Mouse (Mus musculus) neural tube, embryonic 12.5 days (tissue): ENCODE results near the gene Gm44596. TPM values are rescaled to one million over a fixed set of nuclear protein-coding genes. Genes with fewer than 3 reads are reported as not detected.

Experiments used
- ATAC-seq: fragments of 200-750 bp; cut with Nextera tagmentation; 2 replicates; pipeline ENCODE4 v1.8.0; 2017; ENCODE audit warnings: low read depth, mild to moderate bottlenecking, moderate TSS enrichment, moderate library complexity; ENCODE audit not compliant: low FRiP score
- H3K27ac ChIP-seq: fragments of 300-500 bp; sonication (generic); 2 replicates; pipeline ENCODE4 v1.5.1; 2016
- H3K27me3 ChIP-seq: fragments of 300-500 bp; sonication (generic); replicated peaks from 2 replicates; pipeline ENCODE4 v1.6.1; 2016; ENCODE audit warnings: mild to moderate bottlenecking
- H3K36me3 ChIP-seq: fragments of 300-500 bp; sonication (generic); 2 replicates; pipeline ENCODE4 v1.6.1; 2016; ENCODE audit warnings: mild to moderate bottlenecking
- H3K4me1 ChIP-seq: fragments of 300-500 bp; sonication (generic); 2 replicates; pipeline ENCODE4 v1.6.1; 2016
- H3K4me2 ChIP-seq: fragments of 300-500 bp; sonication (generic); replicated peaks from 2 replicates; pipeline ENCODE4 v1.6.1; 2016; ENCODE audit warnings: mild to moderate bottlenecking
- H3K4me3 ChIP-seq: fragments of 300-500 bp; sonication (generic); 2 replicates; pipeline ENCODE4 v1.5.1; 2016
- H3K9ac ChIP-seq: fragments of 300-500 bp; sonication (generic); 2 replicates; pipeline ENCODE4 v1.6.1; 2016; ENCODE audit warnings: mild to moderate bottlenecking
- H3K9me3 ChIP-seq: fragments of 300-500 bp; sonication (generic); 2 replicates; pipeline ENCODE4 v1.6.1; 2016; ENCODE audit warnings: mild to moderate bottlenecking
- WGBS: fragments of 180-500 bp; shearing (Covaris S2); methylation state at CpG from one replicate; pipeline ENCODE4 v1.1.7; 2016; 5-methylcytosine and 5-hydroxymethylcytosine counted together
- polyA plus RNA-seq: library from polyadenylated mRNA; unstranded; fragments of >200 nt; fragmentation: Nextera tagmentation; extraction: Ambion mirVana; gene quantifications from 2 replicates; pipeline ENCODE4 v1.2.1, GENCODE M21; 2016

Gene Gm44596
- polyA plus RNA-seq, 1 experiment from 2014 or later, result not detected

GRCm38 (mm10) chr6:128436356-128437005 lies 61.2 kb downstream of the Gm44596 start:
- no peak for ATAC-seq
- 91% methylated on average over 8 of the region's 8 CpGs for WGBS

DNA sequence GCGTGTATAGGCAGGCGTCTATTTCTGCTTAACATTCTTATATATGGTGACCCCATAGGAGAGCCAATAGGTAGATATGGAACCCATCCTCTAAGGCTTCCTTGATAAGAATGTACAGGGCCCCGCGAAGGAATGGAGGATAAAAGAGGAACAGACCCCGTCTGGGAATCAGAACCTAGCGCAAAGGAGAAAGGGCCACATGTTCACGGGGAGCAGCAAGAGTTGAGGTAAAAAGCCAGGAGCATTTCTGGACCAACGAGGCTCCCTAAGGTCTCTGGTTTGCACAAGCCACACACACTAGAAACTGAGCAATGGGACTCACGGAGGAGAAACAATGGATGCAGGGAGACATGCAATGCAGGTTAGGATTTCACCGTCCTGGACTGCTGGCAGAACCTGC lies 62.0 kb downstream of the Gm44596 start:
- Histone ChIP-seq H3K4me3 (peak overlapping the region; percentile 96), H3K4me2 (peak overlapping the region; percentile 68), H3K27ac (peak overlapping the region; percentile 68; the same call in 1 of the 2 replicates), H3K36me3 (peaks cover 42% of the 10 kb centered on the region), H3K9ac (peak overlapping the region; percentile 95), H3K9me3 (no peaks in the 10 kb centered on the region), H3K4me1 (peaks cover 17% of the 10 kb centered on the region; the same call in 1 of the 2 replicates), H3K27me3 (no peaks in the 10 kb centered on the region)
- no peak for ATAC-seq
- WGBS, result 4% methylated on average over 10 of the region's 10 CpGs

More at GRCm38 (mm10) chr6:128436356-128437005, 61.2 kb downstream of the Gm44596 start:
- Histone ChIP-seq H3K9ac (peak overlapping the region; percentile 95; the same call in 1 of the 2 replicates), H3K36me3 (peaks cover 50% of the 10 kb centered on the region), H3K27ac (no peak overlapping the region), H3K4me3 (peak overlapping the region; percentile 96), H3K9me3 (no peaks in the 10 kb centered on the region), H3K27me3 (no peaks in the 10 kb centered on the region), H3K4me1 (peaks cover 17% of the 10 kb centered on the region; the same call in 1 of the 2 replicates), H3K4me2 (peak overlapping the region; percentile 68)

DNA sequence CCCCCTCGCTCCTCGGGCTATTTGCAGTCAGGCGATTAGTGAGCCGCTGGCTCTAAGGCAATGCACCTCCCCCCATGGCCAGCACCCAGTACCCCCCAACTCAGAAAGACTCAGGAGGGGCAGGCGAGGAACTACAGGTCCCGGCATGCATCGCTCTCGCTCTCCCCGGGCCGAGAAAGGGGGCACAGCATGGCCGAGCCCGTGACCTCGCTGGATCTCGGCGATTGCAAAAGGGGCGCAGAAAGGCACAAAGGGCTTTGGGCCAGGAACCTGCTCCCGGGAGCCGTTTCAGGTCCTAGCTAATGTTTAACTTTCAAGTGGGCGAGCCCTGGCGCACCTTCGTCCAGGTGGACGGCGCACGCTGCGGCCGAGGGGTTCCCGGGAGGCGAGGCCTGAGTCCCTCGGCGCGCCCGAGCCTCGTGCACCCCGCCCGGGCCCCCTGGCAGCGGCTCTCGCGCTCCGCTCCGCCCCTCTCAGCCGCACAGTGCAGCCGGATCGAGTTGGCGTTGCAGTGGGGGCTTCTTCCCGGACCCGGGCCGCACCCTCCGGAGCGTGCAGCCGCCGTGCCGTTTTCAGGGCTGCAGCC lies 62.5 kb downstream of the Gm44596 start:
- Histone ChIP-seq H3K9me3 (no peaks in the 10 kb centered on the region), H3K4me3 (peak overlapping the region; percentile 96), H3K27ac (peak overlapping the region; percentile 68; the same call in 1 of the 2 replicates), H3K36me3 (peaks cover 36% of the 10 kb centered on the region), H3K27me3 (no peaks in the 10 kb centered on the region), H3K9ac (peak overlapping the region; percentile 95), H3K4me1 (peaks cover 17% of the 10 kb centered on the region; the same call in 1 of the 2 replicates), H3K4me2 (peak overlapping the region; percentile 68)
- 1% methylated on average over 52 of the region's 52 CpGs for WGBS
- ATAC-seq, result peak; percentile 73

- H3K4me3 ChIP-seq, result peak within 1 kb of the TSS; percentile 96
- under 1% methylated on average over 67 of the region's 67 CpGs for WGBS
- H3K4me1 ChIP-seq, result peaks cover 17% of the 10 kb centered on the region; the same call in 1 of the 2 replicates
- H3K27ac ChIP-seq, result peak within 1 kb of the TSS; percentile 68; the same call in 1 of the 2 replicates
- peaks cover 30% of the 10 kb centered on the region for H3K36me3 ChIP-seq
- peak within 1 kb of the TSS; percentile 68 for H3K4me2 ChIP-seq
- H3K9me3 ChIP-seq, result no peaks in the 10 kb centered on the region
- peak within 1 kb of the TSS; percentile 95 for H3K9ac ChIP-seq
- ATAC-seq, result peak; percentile 94
- H3K27me3 ChIP-seq, result no peaks in the 10 kb centered on the region
Observed at GRCm38 (mm10) chr6:128438317-128438870, 63.1 kb downstream of the Gm44596 start, which contains the start of gene Fkbp4. Gene Fkbp4 (minus strand): TSS chr6:128438677.

DNA sequence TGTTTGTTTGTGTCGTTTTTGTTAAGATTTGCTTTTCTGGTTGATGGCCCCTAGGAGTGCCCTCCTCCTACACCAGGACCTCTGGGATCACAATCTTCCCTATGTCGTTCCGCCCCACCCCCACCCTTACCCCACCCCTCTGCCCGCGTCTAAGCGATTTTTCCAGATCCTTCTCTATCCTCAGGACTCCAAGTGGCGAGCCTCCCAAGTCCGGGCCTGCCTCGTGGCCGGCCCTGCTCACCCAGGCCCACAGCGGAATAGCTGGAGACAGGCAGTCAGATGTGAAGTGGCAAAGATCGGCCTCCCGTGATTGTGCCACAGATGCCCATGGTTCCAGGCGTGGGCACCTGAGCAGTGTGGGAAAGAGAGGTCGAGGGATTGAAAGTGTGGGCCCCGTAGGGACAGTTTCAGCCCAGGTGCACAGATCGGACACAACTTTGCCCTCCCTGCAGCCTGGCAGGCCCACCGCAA lies 63.6 kb downstream of the Gm44596 start:
- Histone ChIP-seq H3K4me1 (peaks cover 17% of the 10 kb centered on the region; the same call in 1 of the 2 replicates), H3K27ac (no peak overlapping the region), H3K4me3 (peak overlapping the region; percentile 96), H3K9ac (0 out of 2 replicates have a peak overlapping the region, but pooled peaks have one; percentile 30), H3K9me3 (no peaks in the 10 kb centered on the region), H3K4me2 (peak overlapping the region; percentile 68), H3K36me3 (peaks cover 25% of the 10 kb centered on the region), H3K27me3 (no peaks in the 10 kb centered on the region)
- 28% methylated on average over 18 of the region's 18 CpGs for WGBS
- ATAC-seq, result peak; percentile 65

- 95% methylated on average over 2 of the region's 2 CpGs for WGBS
Observed at GRCm38 (mm10) chr6:128440238-128440637, 64.9 kb downstream of the Gm44596 start.

GRCm38 (mm10) chr6:128445761-128446535 lies 70.6 kb downstream of the Gm44596 start:
- H3K27ac ChIP-seq, result no peak overlapping the region
- H3K27me3 ChIP-seq, result no peaks in the 10 kb centered on the region
- H3K4me2 ChIP-seq, result peak overlapping the region; percentile 43
- no peaks in the 10 kb centered on the region for H3K9me3 ChIP-seq
- no peak overlapping the region for H3K4me3 ChIP-seq
- WGBS, result 17% methylated on average over 14 of the region's 14 CpGs
- H3K9ac ChIP-seq, result no peak overlapping the region
- peak; percentile 55; the same call in 1 of the 2 replicates for ATAC-seq
- H3K36me3 ChIP-seq, result no peaks in the 10 kb centered on the region
- H3K4me1 ChIP-seq, result no peaks in the 10 kb centered on the region

More at GRCm38 (mm10) chr6:128440238-128440637, 64.9 kb downstream of the Gm44596 start:
- H3K9me3 ChIP-seq, result no peaks in the 10 kb centered on the region
- no peak overlapping the region for H3K27ac ChIP-seq
- no peak overlapping the region for H3K9ac ChIP-seq
- no peak for ATAC-seq
- no peaks in the 10 kb centered on the region for H3K27me3 ChIP-seq
- H3K36me3 ChIP-seq, result peaks cover 12% of the 10 kb centered on the region
- peaks cover 17% of the 10 kb centered on the region; the same call in 1 of the 2 replicates for H3K4me1 ChIP-seq
- H3K4me2 ChIP-seq, result no peak overlapping the region
- H3K4me3 ChIP-seq, result no peak overlapping the region

GRCm38 (mm10) chr6:128447063-128447462 lies 71.8 kb downstream of the Gm44596 start:
- H3K27ac ChIP-seq, result no peak overlapping the region
- no peaks in the 10 kb centered on the region for H3K27me3 ChIP-seq
- no peaks in the 10 kb centered on the region for H3K36me3 ChIP-seq
- WGBS, result 98% methylated on average over 5 of the region's 5 CpGs
- no peak overlapping the region for H3K4me2 ChIP-seq
- H3K9ac ChIP-seq, result no peak overlapping the region
- H3K4me1 ChIP-seq, result no peaks in the 10 kb centered on the region
- H3K4me3 ChIP-seq, result no peak overlapping the region
- no peaks in the 10 kb centered on the region for H3K9me3 ChIP-seq
- ATAC-seq, result no peak

GRCm38 (mm10) chr6:128455835-128456605 lies 80.7 kb downstream of the Gm44596 start:
- Histone ChIP-seq H3K9ac (no peak overlapping the region), H3K27ac (no peak overlapping the region), H3K9me3 (no peaks in the 10 kb centered on the region), H3K4me1 (no peaks in the 10 kb centered on the region; the same call in 1 of the 2 replicates), H3K27me3 (no peaks in the 10 kb centered on the region), H3K36me3 (no peaks in the 10 kb centered on the region), H3K4me3 (no peak overlapping the region), H3K4me2 (no peak overlapping the region)
- no peak for ATAC-seq
- 80% methylated on average over 12 of the region's 12 CpGs for WGBS
